Mouse (Mus musculus): Measurements from ENCODE around the gene Nr0b2. TPM values are rescaled to one million over a fixed set of nuclear protein-coding genes. Genes with fewer than 3 reads are reported as not detected.

Gene Nr0b2
- polyA plus RNA-seq (2012; fragmentation: generic; extraction: Trizol), result not detected

GRCm38 (mm10) chr4:133552768-133553447 lies at the start of gene Nr0b2:
Nr0b2 (plus strand) TSS chr4:133553376.

GRCm38 (mm10) chr4:133518601-133519368 lies 34.4 kb upstream of the Nr0b2 start, which contains the start of gene Kdf1:
Kdf1 (plus strand) TSS chr4:133518963.

GRCm38 (mm10) chr4:133545272-133546231 lies 7.6 kb upstream of the Nr0b2 start, which contains the start of gene Nudc:
Nudc (minus strand) TSS chr4:133545996.

DNA sequence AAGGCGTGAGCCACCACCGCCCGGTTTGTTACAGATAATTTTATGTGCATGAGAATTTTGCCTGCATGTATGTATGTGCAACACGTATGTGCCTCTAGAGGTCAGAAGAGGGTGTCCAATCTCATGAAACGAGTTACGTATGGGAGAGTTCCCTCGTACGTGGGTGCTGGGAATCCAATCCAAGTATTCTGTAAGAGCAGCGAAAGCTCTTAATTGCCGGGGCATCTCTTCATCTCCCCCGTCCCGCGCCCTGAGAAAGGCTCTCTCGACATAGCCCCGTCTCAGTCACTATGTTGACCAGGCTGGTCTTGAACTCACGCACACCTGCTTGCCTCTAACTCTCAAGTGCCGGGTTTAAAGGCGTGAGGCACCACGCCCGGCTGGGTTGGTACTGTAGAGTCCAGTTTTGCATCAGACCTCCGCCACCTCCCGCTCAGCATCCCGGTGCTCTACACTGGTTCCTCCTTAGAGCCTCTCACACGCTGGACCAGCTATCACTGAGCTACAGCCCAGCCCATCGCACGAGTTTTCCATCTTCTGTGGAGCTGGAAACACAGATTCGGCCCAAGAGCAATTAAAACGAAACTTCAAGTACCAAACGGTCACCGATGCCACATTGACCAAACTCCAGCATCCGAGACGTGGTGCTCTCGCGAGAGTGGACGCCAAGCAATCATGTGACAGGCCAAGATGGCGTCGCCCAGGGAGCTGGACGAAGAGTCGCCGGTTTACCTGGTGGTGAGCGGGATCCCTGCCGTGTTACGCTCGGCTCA lies 21.1 kb downstream of the Nr0b2 start, which contains the start of gene Gpatch3:
Gene Gpatch3 (plus strand): TSS at position 676 of the 773 bp plus-strand sequence.

GRCm38 (mm10) chr4:133584059-133584951 lies 31.1 kb downstream of the Nr0b2 start, which contains the start of gene Gpn2:
Gpn2 (plus strand) TSS chr4:133584362.

DNA sequence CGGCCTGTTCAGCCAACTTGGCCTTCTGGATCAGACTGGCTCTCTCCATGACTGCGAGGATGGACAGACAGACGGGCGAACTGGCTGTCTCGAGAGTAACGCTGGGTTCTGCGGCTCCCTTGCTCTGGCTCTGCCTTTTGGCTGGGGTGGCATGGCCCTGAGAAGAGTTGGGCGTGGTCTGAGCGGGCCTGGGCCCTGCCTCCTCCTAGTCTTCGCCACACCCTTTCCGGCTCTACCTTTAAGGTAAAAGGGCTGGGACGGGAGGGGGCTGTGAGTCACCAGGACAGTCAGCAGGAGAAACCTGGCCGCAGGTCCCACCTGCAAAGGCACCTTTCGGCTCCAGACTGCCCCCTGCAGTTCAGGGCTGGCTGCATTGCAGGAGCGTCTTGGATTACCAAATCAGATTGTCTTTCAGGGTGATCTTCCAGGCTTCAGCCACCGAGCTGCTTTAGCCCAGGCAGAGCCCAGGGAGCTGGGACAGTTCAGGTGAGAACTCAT lies 48.6 kb downstream of the Nr0b2 start, which contains the start of gene Sfn:
Gene Sfn (minus strand): TSS at position 448 of the 498 bp plus-strand sequence.

Other genes starting within 250 kb of the Nr0b2 start
- 10 to 100 TPM in 1 of 2 experiments, 1 to 10 TPM in 1; 9.9 to 23.1 TPM for gene Wdtc1, start 199.9 kb upstream of the Nr0b2 start, polyA plus RNA-seq (2012; fragmentation: generic; extraction: Trizol)
- gene Slc9a1, start 183.7 kb upstream of the Nr0b2 start, polyA plus RNA-seq (2012; fragmentation: generic; extraction: Trizol), result 10 to 100 TPM in 1 of 2 experiments, 1 to 10 TPM in 1; 6.0 to 25.5 TPM
- gene Tent5b, start 73.2 kb upstream of the Nr0b2 start, polyA plus RNA-seq (2012; fragmentation: generic; extraction: Trizol), result 10 to 100 TPM; 10.2 to 10.5 TPM
- gene Trnp1, start 54.8 kb upstream of the Nr0b2 start, polyA plus RNA-seq (2012; fragmentation: generic; extraction: Trizol), result 1 to 10 TPM; 2.5 to 6.5 TPM
- under 1 TPM in 1 of 2 experiments, not detected in 1; 0.07 TPM for gene Kdf1, start 34.4 kb upstream of the Nr0b2 start, polyA plus RNA-seq (2012; fragmentation: generic; extraction: Trizol)
- 100 to 1,000 TPM; 131 TPM for gene Nudc, start 7.4 kb upstream of the Nr0b2 start, polyA plus RNA-seq (2012; fragmentation: generic; extraction: Trizol)
- gene Gpatch3, start 21.4 kb downstream of the Nr0b2 start, polyA plus RNA-seq (2012; fragmentation: generic; extraction: Trizol), result 1 to 10 TPM; 3.6 to 6.5 TPM
- gene Gpn2, start 31.0 kb downstream of the Nr0b2 start, polyA plus RNA-seq (2012; fragmentation: generic; extraction: Trizol), result 10 to 100 TPM; 15.3 to 16.3 TPM
- gene Sfn, start 48.8 kb downstream of the Nr0b2 start, polyA plus RNA-seq (2012; fragmentation: generic; extraction: Trizol), result 1 to 10 TPM in 1 of 2 experiments, under 1 TPM in 1; 0.21 to 1.9 TPM
- gene Zdhhc18, start 96.8 kb downstream of the Nr0b2 start, polyA plus RNA-seq (2012; fragmentation: generic; extraction: Trizol), result 10 to 100 TPM in 1 of 2 experiments, 1 to 10 TPM in 1; 7.5 to 15.8 TPM
- 10 to 100 TPM in 1 of 2 experiments, 1 to 10 TPM in 1; 5.1 to 10.3 TPM for gene Pigv, start 119.3 kb downstream of the Nr0b2 start, polyA plus RNA-seq (2012; fragmentation: generic; extraction: Trizol)
- gene Arid1a, start 203.4 kb downstream of the Nr0b2 start, polyA plus RNA-seq (2012; fragmentation: generic; extraction: Trizol), result 10 to 100 TPM in 1 of 2 experiments, 1 to 10 TPM in 1; 4.3 to 18.7 TPM